Mouse (Mus musculus): ENCODE results near the gene Cyp11a1.

Gene Cyp11a1

DNA sequence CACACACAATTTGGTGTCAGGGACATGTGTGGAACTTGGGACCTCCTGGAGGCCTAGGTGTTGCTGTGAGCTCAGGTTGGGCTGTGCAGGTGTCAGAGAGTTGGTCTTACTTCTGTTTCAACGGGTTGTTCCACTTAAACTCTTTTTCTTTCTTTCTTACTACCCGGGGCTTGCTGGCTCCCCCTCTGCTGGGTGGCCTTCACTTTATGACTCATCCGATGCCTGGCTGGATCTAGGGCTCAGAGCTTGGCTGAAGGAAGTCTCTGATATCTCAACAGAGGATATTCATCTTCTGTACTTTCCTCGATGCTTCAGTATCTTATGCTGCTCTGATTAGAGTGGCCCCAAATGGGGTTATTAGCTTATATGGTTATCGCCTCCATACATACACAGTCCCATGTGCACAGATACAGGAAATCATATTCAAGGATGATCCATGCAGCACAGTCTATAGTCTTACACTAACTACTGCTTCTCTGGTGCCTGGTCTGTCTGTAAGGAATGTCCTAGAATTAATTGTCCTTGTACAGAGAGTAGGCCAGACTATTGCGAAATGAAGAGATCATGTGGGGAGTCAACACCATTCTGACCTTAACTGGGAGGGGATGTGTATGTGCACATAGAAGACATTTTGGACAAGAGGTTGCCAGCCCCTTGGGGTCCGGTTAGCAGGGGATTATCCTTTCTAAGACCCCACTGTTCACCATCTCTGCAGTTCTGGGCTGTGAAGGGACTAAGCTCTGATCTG lies 29.9 kb downstream of the Cyp11a1 start:
- in situ Hi-C loops (cut with MboI; ENCODE audit: unreplicated experiment in 2 of 2): loop anchor here (5.0 to 10.0 kb wide), 4 partner anchors 166 to 499 kb away; partner anchors contain the start of genes Tbc1d21 (in 2 of the 2), Islr (in 1 of the 2) and Islr2 (in 1 of the 2)

DNA sequence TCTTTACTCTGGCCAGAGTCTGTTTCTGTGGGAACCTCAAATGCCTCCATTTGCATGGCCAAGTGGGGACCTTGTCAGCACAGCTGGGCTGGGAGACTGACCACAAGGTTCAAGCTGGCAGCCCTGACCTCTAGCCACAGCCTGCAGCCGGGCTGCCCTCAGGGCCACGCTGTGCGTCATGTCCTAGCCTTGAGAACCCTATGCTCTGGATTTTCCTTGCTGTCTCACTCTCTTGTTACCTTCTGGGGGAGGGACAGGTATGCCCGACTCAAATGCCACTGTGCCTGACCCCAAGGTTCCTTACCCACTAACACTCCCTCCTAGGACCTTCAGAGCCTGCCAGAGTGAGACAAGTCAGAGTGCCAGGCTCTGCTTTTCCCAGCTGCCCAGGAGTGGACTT lies 30.8 kb downstream of the Cyp11a1 start:
- in situ Hi-C loops (cut with MboI; ENCODE audit: unreplicated experiment in 2 of 2): loop anchor here (5.0 to 10.0 kb wide), 4 partner anchors 165 to 498 kb away; partner anchors contain the start of genes Tbc1d21 (in 2 of the 2), Islr (in 1 of the 2) and Islr2 (in 1 of the 2)

DNA sequence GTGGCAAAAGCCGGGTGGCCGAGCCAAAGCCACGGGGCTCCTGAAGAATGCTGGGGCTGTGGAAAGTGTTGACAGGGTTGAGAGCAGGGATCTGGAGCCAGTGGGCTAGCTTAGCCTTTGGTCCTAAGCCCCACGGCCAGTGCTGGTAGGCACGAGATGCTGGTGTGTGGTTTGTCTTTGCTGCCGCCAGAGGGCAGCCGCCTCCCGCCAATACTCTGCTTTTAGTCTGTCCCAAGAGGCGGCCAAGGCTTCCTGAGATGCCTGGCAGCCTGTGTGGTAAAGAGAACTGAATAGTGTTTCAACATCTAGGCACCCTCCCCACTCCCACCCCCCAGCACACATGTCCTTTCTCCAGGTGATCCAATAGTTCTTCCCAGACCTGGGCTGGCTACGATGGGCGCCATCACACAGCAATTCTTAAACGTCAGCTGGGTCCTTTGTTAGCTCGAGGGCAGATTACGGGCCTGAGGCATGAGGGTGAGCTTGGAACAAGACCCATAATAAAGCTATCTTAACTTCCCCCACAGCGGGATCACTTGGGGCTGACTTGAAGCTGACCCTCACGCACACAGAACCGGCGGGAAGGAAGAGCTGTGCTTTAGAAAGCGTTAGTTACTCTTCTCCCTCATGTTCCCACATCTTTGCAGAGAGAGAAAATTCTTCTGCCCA lies 32.4 kb downstream of the Cyp11a1 start:
- in situ Hi-C loops (cut with MboI; ENCODE audit: unreplicated experiment in 2 of 2): loop anchor here (5.0 to 10.0 kb wide), 4 partner anchors 164 to 496 kb away; partner anchors contain the start of genes Tbc1d21 (in 2 of the 2), Islr (in 1 of the 2) and Islr2 (in 1 of the 2)

DNA sequence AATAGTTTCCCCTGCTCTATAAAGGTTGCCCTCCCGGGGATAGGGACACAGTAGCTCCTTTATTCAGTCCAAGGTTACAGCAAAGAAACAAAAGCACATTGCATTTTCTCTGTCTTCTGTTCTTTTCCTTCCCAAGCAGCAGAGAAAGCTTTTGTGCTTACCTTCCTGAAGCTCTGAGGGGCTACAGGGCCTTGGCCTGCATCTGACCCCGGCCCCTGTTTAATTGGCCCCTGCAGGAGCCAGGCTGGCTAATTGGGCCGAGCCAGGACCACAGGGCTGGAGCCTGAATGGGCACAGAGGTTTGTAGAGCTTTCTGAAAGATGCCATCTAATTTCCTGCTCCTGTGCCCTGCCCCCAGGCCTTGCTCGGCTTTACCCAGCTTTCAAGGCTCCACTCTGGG lies 34.8 kb downstream of the Cyp11a1 start:
- in situ Hi-C loops (cut with MboI; ENCODE audit: unreplicated experiment in 2 of 2): loop anchor here in 1 of 2 experiments (5.0 kb wide), 1 partner anchor 161 kb away; the partner anchor contains the start of genes Islr and Islr2

DNA sequence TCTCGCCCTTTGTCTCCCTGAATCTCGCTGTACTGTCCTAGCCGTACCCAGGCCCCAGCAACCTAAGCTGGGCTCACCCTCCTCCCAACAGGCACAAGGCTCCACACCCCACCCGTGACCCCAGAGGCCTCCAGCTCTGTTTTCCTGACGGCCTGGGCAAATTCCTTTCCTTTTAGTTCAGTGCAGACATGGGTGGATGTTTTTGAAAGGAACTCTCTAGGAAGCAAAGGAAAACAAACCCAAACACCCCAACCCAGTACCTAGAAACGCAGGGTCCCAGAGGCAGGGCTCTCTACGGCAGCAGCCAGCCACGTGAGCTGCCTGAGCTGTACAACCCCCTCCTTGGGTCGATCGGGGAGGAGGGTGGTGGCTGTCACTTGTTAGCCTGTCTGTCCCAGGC lies 36.2 kb downstream of the Cyp11a1 start:
- in situ Hi-C loops (cut with MboI; ENCODE audit: unreplicated experiment in 2 of 2): loop anchor here in 1 of 2 experiments (5.0 kb wide), 1 partner anchor 160 kb away; the partner anchor contains the start of genes Islr and Islr2

DNA sequence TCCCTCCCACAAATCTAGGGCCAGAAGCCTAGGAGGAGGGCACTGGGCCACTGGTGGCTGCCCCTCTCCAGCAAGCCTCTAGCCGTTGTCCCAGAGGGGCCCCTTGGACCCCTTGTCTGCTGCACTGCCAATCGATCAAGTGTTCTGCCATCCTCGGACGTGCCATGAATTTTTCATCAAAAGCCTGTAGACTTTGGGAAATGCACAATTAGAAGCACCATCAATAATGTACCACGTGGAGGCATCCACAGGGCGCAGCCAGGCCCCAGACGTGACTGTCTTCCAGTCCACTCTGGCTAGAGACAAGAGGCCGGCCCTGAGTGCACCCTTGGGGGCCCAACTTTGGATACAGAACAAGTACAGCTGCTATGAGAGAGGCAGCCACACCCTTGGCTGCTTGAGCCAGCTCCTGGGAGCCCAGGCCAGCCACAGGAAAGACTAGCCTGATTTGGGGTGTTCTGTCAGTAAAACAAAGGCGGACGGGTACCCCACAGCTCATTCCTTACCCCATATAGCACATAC lies 37.3 kb downstream of the Cyp11a1 start:
- in situ Hi-C loops (cut with MboI; ENCODE audit: unreplicated experiment in 2 of 2): loop anchor here in 1 of 2 experiments (5.0 kb wide), 1 partner anchor 159 kb away; the partner anchor contains the start of genes Islr and Islr2

DNA sequence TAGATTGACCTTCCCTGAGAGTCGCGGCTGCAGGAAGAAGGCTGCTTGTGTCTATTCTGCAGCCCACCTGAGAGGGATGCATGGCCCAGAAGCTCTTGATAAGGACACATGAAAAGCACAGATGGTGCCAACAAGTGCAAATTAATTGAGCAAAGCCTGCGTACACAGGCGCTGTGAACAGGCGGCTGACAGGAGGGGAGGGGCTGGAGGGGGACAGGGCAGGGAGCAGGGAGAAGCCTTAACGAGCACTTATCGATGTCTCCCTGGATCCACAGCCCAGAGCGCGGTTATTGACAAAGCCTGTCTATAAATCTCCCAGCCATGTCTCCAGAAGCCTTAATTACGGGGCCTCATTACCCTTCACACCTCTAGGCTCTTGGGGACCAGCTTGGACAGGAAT lies 38.6 kb downstream of the Cyp11a1 start:
- in situ Hi-C loops (cut with MboI; ENCODE audit: unreplicated experiment in 2 of 2): loop anchor here in 1 of 2 experiments (5.0 kb wide), 1 partner anchor 157 kb away; the partner anchor contains the start of genes Islr and Islr2

DNA sequence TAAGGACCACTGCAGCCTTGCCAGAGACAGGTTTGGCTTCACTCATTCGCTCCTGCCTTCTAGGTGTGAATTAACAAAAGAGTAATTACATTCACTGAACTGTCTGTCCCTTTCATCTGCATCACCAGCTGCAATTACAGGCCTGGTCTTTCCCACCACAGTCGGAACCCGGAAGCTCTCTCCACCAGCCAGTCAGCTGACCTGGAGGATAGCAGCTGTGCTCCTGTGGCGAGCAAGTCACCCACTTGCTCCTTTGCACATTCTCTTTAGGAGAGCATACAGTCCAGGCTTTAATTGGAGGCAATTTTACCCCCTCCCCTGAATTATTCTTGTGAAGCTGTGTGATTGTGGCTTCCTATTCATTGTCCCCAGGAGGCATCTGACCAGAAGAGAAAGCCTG lies 39.4 kb downstream of the Cyp11a1 start:
- in situ Hi-C loops (cut with MboI; ENCODE audit: unreplicated experiment in 2 of 2): no loop called here

DNA sequence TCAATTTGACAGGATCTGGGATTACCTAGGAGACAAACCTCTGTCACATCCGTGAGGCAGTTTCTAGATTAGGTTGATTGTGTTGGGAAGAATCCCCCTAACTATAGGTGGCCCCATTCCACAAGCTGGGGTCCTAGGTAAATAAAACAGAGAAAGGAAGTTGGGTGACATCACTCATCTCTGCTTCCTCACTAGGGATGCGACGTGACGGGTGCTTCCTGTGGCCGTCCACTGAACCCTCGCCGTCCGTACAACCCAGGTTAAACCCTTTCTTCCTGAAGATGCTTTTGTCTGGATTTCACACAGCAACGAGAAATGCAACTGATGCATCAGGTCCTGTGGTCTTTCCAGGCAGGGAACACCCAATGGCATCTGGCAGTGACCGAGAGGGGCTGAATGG lies 40.9 kb downstream of the Cyp11a1 start:
- in situ Hi-C loops (cut with MboI; ENCODE audit: unreplicated experiment in 2 of 2): no loop called here

DNA sequence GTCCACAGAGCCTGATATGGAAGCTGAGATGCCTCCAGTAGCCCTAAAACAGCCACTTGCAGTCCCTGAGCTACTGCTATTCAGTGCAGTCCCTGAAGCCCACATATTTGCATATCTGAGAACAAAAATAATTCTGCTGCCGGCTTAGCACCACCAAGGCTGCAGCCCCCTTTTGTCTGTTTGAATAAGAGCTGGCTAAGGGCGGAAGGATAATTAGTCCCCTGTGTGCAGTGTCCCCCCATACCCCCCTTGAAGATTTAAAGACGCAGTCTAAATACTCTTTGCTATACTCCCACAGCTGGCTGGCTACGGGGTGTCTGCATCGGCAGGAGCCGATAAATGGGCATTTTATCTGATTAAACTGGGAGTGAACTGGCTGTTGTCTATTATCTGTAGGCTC lies 42.4 kb downstream of the Cyp11a1 start:
- in situ Hi-C loops (cut with MboI; ENCODE audit: unreplicated experiment in 2 of 2): no loop called here

DNA sequence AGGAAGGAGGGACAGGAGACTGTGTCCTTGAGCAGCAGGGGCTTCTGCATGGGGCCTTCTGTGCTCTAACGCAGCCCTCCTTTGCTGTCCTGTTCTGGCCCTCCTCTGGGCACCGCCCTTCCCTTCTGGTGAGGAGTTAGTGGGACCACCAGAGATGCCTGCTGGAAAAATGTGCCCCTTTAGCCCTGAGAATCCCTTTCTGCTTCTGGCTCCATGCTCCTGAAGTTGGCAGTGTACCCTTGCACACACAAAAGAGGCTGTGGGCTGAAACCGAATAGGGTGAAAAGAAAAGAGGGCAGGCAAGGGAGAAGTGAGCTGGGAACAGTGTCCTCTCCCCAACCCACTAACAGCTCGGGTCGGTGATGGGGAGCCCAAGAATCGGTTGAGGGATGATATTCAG lies 43.0 kb downstream of the Cyp11a1 start:
- in situ Hi-C loops (cut with MboI; ENCODE audit: unreplicated experiment in 2 of 2): no loop called here

DNA sequence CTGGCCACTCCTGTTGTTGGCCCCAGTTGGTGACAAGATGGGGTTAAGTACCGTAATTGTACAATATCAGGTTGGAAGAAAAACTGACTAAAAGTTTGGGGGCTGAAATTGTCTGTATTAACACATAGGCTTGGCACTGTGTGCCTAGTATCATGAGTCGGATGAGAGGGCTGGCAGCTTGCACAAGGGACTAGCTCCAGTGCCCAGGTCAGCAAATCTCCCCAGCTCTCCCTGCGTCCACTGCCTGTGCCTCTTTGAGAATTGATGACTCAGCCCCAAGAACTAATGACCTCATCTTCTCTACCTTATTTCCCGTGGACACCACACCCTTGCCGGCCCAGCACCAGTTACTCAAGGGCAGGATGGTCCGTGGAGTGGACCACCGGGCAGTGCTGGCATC lies 43.6 kb downstream of the Cyp11a1 start:
- in situ Hi-C loops (cut with MboI; ENCODE audit: unreplicated experiment in 2 of 2): loop anchor here in 1 of 2 experiments (5.0 kb wide), 1 partner anchor 232 kb away; no protein-coding TSS in a partner anchor

DNA sequence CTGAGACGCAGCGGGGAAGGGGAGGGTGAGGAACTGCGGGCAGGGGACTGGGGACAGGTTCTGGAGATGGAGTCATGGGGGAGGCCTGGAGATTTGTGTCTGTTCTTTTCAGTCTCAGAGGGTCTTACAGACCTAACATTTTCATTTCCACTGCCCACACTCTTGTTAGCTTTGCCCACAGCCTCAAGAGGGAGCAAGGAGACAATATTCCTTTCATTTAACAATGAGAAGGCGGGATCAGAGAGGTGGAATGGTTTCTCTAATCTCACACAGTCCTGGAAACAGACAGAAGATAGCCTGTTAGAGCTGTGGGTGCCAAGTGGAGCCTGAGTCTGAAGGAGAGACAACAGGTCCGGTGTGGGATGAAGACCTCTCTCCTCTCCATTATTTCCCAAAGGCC lies 45.7 kb downstream of the Cyp11a1 start:
- in situ Hi-C loops (cut with MboI; ENCODE audit: unreplicated experiment in 2 of 2): loop anchor here in 1 of 2 experiments (5.0 kb wide), 1 partner anchor 230 kb away; no protein-coding TSS in a partner anchor

DNA sequence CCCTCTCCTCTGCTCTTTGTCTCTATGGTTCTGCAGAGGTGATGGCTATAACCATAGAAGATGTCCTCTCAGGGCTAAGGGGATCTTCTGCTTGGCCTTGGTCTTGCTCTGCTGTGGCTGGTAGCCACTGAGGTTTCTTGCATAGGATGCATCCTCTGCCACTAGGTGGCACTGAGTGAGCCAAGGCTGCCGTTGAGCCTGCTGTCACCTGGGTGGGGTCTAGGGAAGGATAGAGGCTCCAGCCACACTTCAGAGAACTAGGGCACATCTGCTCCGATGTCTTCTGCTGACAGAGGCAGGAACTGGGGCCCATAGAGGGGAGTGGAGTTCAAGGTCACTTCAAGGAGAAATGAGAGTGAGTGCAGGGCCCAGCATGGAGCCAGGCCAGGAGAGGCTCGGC lies 46.9 kb downstream of the Cyp11a1 start:
- in situ Hi-C loops (cut with MboI; ENCODE audit: unreplicated experiment in 2 of 2): loop anchor here in 1 of 2 experiments (5.0 kb wide), 1 partner anchor 229 kb away; no protein-coding TSS in a partner anchor

DNA sequence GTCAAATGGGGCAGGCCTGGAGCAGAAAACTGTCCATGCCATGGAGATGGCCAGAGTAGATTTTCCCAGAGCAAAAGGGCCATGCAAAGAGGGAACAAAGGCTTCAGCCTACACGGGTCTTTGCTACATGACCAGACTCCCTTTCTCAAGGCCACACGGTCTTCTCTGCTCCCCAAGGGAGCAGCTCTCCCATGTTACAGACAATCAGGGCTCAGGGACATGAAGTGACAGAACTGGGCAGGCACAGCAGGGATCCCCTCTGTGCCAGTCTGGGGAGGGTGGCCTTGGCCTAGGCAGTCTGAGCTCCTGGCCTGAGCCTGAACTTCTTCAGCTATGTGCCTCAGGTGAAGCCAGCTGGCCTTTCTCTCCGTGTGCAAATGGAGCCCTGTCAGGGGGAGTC lies 47.3 kb downstream of the Cyp11a1 start:
- in situ Hi-C loops (cut with MboI; ENCODE audit: unreplicated experiment in 2 of 2): loop anchor here in 1 of 2 experiments (5.0 kb wide), 1 partner anchor 229 kb away; no protein-coding TSS in a partner anchor

DNA sequence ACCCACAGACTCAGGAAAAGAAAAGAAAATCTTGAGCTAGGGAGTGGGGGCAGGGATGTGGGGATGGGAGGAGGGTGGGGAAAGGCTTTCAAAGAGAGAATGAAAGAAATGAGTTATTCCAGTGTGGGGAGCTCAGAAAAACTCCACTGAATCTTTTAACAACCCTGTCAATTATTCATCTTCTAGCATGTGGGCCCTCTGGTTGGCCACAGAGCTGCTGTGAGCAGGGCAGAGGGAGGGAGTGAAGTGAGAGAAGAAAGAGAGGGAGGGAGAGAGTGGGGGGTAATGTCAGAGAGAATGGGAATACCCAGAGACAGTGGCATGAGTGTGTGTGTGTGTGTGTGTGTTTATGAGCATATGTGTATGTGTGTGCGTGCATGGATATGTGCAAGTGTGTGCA lies 47.8 kb downstream of the Cyp11a1 start:
- in situ Hi-C loops (cut with MboI; ENCODE audit: unreplicated experiment in 2 of 2): loop anchor here in 1 of 2 experiments (5.0 kb wide), 1 partner anchor 228 kb away; no protein-coding TSS in a partner anchor

DNA sequence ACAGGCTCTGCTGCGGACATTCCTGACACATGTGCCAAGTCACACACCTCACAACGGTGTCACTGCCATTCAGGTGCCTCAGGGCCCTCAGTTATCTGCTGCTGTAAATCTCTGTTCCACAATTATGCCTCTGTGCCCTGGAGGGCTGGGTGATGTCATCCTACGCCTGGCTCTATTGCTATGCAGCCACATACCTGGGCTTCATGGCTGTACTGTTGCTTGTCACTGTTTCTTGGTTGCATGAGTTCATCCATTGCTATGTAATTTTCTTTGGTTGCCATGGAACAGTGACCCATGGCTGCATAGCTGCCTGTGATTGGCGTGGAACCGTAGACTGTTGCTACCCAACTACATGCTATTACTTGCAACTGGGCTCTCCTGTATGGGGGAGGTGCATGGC lies 49.5 kb downstream of the Cyp11a1 start:
- in situ Hi-C loops (cut with MboI; ENCODE audit: unreplicated experiment in 2 of 2): no loop called here

DNA sequence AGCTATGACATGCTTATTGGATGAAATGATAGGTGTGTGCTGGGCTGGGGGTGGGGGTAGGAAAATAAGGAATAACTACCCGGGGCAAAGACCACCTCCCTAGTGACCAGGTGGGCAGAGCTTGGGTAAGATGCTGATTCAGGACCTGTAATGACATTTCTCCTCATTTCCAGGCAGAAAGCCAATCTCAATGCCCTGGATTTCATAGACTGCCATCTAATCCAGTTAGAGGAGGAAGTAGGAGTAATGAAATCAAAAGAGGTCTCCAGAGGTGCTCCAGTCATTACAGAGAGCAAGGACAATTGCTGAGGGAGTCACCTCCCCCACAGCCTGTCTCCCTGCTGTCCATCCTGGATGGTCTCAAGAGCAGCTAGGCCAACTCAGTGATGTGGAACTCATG lies 53.7 kb downstream of the Cyp11a1 start:
- in situ Hi-C loops (cut with MboI; ENCODE audit: unreplicated experiment in 2 of 2): no loop called here

DNA sequence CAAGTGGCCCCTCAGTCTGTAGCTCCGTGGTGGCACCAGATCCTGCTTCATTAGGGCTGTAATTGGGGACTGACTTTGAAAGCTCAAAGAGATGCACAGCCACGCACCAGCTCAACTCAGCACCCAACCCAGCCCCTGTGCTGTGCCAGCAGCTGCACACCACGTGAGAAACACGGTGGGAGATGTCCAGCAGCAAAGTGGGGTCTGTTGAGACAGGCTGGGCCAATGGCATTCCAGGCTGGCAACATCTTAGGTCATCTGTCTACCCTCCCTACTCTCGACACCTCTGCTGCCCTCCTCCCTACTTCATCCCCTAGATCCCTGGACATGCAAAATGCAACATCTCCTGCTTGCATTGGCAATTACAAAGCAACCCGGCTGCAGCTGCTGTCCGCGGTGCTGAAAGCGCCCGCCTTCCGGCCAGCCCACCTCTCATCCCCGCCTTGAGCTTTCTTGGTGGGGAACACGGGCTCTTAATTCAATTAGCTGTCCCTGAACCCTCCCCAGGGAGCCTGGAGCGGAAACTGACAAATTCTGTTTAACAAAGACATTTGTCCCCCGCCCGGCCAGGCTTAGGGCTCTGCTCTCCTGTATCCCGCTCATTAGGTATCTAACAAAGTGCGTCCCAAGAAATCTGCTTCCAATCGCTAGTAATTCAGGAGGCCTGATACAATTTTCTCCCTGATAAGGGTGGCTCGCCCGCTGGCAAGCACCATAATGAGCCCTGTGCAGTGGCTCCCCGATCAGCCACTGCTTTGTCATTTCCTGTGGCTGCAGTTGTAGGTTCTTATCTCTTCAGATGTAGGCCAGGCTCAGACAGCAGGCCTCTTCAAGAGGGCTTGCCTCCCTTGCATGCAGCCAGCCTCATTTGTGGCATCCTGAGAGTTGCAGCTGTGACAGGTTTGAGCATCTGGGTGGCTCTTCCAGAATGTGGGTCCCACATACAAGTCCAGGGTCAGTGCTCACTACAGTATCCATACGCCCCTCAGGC lies 54.8 kb downstream of the Cyp11a1 start:
- in situ Hi-C loops (cut with MboI; ENCODE audit: unreplicated experiment in 2 of 2): no loop called here
